Mouse (Mus musculus) hindbrain, embryonic 11.5 days (tissue): ENCODE measurements around the gene Dlx3. TPM values are rescaled to one million over a fixed set of nuclear protein-coding genes. Genes with fewer than 3 reads are reported as not detected.

Experiments
- ATAC-seq: fragments of 200-750 bp; cut with Nextera tagmentation; 2 replicates; pipeline ENCODE4 v1.8.0; 2017; ENCODE audit warnings: mild to moderate bottlenecking, moderate TSS enrichment, moderate library complexity; ENCODE audit not compliant: low FRiP score
- DNase-seq: peaks from one replicate; pipeline ENCODE4 v3.0.0-alpha.2; 2015; ENCODE audit warnings: low spot score
- H3K27ac ChIP-seq: fragments of 300-500 bp; sonication (generic); 2 replicates; pipeline ENCODE4 v1.5.1; 2014; ENCODE audit warnings: mild to moderate bottlenecking, low read depth, low read length
- H3K27me3 ChIP-seq: fragments of 300-500 bp; sonication (generic); 2 replicates; pipeline ENCODE4 v1.6.1; 2014; ENCODE audit warnings: mild to moderate bottlenecking, low read length, moderate library complexity, mixed read lengths; ENCODE audit not compliant: control insufficient read depth, insufficient read depth
- H3K36me3 ChIP-seq: fragments of 300-500 bp; sonication (generic); 2 replicates; pipeline ENCODE4 v1.6.1; 2014; ENCODE audit warnings: mild to moderate bottlenecking, low read length, moderate library complexity, mixed read lengths; ENCODE audit not compliant: control insufficient read depth, insufficient read depth
- H3K4me1 ChIP-seq: fragments of 300-500 bp; sonication (generic); replicated peaks from 2 replicates; pipeline ENCODE4 v1.6.1; 2014; ENCODE audit warnings: low read length, mixed read lengths; ENCODE audit not compliant: control insufficient read depth, insufficient read depth
- H3K4me2 ChIP-seq: fragments of 300-500 bp; sonication (generic); replicated peaks from 2 replicates; pipeline ENCODE4 v1.6.1; 2014; ENCODE audit warnings: mild to moderate bottlenecking, low read depth, low read length
- H3K4me3 ChIP-seq: fragments of 300-500 bp; sonication (generic); 2 replicates; pipeline ENCODE4 v1.5.1; 2014; ENCODE audit warnings: low read depth, low read length
- H3K9ac ChIP-seq: fragments of 300-500 bp; sonication (generic); 2 replicates; pipeline ENCODE4 v1.6.1; 2014; ENCODE audit warnings: low read depth, low read length
- H3K9me3 ChIP-seq: fragments of 300-500 bp; sonication (generic); 2 replicates; pipeline ENCODE4 v1.6.1; 2016; ENCODE audit warnings: low read length; ENCODE audit not compliant: control insufficient read depth
- WGBS: fragments of 180-500 bp; shearing (Covaris S2); extraction: QIAGEN DNeasy Blood & Tissue Kit; methylation state at CpG from one replicate; pipeline ENCODE4 v1.1.7; 2014; 5-methylcytosine and 5-hydroxymethylcytosine counted together
- polyA plus RNA-seq: library from polyadenylated mRNA; unstranded; fragments of >200 nt; fragmentation: Nextera tagmentation; extraction: Ambion mirVana; gene quantifications from 2 replicates; pipeline ENCODE4 v1.2.1, GENCODE M21; 2014

Dlx3 gene
- 1.7 TPM in 2 replicates for polyA plus RNA-seq

DNA sequence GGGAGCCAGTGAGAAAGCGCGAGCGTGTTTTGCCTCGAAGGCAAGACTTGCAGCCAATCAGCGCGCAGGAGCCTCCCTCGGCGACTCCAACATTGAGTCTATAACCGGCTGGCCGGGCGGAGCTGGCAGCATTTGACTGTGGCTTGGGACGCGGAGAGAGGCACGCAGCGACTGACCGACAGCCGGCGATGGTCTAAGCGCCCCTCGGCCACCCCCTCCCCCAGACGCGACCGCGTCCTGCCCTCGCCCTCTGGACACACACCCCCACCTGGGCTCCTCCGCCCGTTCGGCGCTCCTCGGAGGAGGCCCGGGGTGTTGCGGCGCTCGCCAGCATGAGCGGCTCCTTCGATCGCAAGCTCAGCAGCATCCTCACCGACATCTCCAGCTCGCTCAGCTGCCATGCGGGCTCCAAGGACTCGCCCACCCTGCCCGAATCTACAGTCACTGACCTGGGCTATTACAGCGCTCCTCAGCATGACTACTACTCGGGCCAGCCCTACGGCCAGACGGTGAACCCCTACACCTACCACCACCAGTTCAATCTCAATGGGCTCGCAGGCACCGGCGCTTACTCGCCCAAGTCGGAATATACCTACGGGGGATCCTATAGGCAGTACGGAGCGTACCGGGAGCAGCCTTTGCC lies at the start of gene Dlx3:
TSS of gene Dlx3 (plus strand) at position 130 of the 643 bp plus-strand sequence.
- DNase-seq = peak; percentile 78
- H3K4me1 ChIP-seq = peaks cover 6% of the 10 kb centered on the region
- H3K9ac ChIP-seq = peak within 1 kb of the TSS; percentile 31; the same call in 1 of the 2 replicates
- no peaks in the 10 kb centered on the region for H3K36me3 ChIP-seq
- no peaks in the 10 kb centered on the region for H3K9me3 ChIP-seq
- ATAC-seq = peak; percentile 66
- 1% methylated on average over 40 of the region's 55 CpGs for WGBS
- H3K27ac ChIP-seq = no peak within 1 kb of the TSS
- H3K4me3 ChIP-seq = peak within 1 kb of the TSS; percentile 40
- peaks cover 62% of the 10 kb centered on the region for H3K27me3 ChIP-seq
- H3K4me2 ChIP-seq = peak within 1 kb of the TSS; percentile 72

DNA sequence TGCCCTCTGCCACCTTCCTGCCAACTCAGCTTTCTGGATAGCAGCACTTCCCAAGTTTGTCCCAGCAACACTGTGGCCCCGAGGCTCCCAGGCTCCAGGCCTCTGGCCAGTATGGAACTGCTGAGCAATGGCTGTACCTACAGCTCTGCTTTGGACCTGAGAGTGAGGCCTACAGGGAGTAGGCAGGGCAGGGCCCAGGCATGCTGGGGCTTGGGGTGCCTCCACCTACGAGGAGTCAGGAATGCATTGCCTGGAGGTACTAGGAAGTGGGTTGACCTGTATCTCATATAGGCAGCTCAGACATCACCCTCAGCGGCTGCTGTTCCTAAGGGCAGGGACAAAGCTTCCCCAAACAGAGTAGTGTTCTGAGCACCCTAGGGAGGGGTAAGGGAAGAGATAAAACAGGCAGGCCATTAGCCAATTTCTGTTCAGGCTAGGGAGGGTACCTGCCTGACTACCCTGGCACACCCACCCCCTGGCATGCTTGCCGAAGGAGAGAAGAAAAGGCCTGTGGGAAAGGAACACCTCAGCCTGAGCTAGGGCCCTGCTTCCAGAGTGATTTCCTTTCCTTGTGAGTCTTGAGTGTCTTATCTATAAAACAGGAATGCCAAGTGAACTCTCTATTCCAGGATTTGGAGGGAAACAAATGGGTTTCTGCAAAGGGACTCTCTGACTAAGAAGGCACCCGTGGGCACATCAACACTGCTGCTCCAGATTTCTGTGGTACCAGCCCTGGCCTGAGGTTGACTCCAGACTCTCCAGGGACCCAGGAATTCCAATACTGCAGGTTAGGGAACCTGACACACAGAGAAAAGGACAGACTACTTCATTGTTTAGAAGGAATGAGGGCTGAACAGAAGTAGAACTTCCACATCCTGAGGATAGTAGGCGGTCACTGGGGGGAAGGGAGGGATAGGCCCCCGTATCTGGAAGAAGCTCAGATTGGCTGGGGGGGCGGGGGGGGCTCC lies 49.5 kb upstream of the Dlx3 start:
- 66% methylated on average over 8 of the region's 8 CpGs for whole genome bisulfite sequencing
- Histone ChIP-seq H3K9ac (no peak overlapping the region), H3K4me2 (no peak overlapping the region), H3K9me3 (no peaks in the 10 kb centered on the region), H3K27ac (no peak overlapping the region), H3K27me3 (peaks cover 5% of the 10 kb centered on the region; the same call in 1 of the 2 replicates), H3K36me3 (no peaks in the 10 kb centered on the region), H3K4me1 (no peaks in the 10 kb centered on the region), H3K4me3 (no peak overlapping the region)
- DNase-seq = no peak
- no peak for ATAC-seq

DNA sequence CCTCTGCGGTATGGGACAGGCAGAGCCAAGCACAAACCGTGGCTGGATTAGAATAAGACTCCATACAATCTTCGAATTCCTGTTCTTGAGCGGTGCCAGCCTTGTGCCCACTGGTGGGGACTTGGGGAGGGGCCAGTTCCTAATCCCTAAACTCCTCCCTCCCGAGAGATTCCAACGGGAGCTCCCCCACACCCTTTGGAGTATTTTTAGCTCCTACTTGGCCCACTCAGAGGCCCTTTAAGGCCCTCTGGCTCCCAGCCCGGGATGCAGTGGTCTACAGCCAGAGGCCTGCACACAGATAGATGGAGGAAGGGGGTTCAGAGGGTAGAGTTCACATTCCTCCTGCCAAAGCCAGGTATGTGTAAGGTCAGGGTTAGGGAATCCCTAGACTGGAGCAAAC lies 48.7 kb upstream of the Dlx3 start:
- no peak overlapping the region for H3K27ac ChIP-seq
- no peak overlapping the region for H3K9ac ChIP-seq
- no peak overlapping the region for H3K4me2 ChIP-seq
- H3K9me3 ChIP-seq = no peaks in the 10 kb centered on the region
- peaks cover 8% of the 10 kb centered on the region for H3K27me3 ChIP-seq
- no peak for ATAC-seq
- H3K4me1 ChIP-seq = no peaks in the 10 kb centered on the region
- WGBS = 63% methylated on average over 7 of the region's 7 CpGs
- H3K36me3 ChIP-seq = no peaks in the 10 kb centered on the region
- H3K4me3 ChIP-seq = no peak overlapping the region
- no peak for DNase-seq

DNA sequence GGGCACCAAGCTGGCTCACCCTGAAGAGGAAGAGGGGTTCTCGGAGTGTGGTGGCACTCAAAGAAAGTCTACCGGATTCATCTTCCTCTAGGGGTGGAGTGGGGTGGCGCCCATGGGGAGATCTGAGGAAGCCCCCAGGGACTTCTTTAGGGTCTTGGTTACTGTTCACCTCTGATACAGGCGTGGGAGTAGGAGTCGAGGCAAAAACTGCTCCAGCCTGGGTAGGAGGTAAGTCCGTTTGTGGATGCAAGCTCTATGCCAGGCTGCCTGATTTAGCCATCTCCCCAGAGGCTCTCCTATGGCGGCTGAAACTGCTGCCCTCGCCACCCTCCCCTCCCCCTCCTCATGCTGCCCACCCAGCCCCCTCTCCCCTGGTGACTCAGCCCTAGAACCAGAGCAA lies 47.8 kb upstream of the Dlx3 start:
- Histone ChIP-seq H3K27me3 (peaks cover 15% of the 10 kb centered on the region), H3K4me3 (no peak overlapping the region), H3K36me3 (no peaks in the 10 kb centered on the region), H3K9ac (no peak overlapping the region), H3K4me1 (no peaks in the 10 kb centered on the region), H3K9me3 (no peaks in the 10 kb centered on the region), H3K27ac (no peak overlapping the region), H3K4me2 (no peak overlapping the region)
- ATAC-seq = no peak
- WGBS = 66% methylated on average over 8 of the region's 8 CpGs
- no peak for DNase-seq

DNA sequence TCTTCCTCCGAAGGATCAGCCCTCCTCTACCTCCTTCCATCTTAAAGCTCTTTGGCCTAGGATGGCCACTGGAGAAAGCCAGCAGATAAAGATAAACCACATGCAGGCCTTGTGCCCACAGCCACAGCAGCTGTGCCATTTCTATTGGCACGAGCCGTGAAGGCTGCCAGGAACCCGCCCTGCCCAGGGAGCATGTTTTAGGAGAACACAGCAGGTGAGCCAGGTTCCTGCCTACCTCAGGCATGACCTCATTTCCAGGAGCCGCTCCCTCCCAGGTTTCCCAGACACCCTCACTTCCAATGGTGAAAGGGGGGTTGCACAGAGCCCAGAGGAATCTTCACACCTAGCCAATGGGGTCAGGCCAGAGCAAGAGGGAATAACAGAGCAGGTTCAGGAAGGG lies 47.1 kb upstream of the Dlx3 start:
- H3K27ac ChIP-seq = no peak overlapping the region
- H3K36me3 ChIP-seq = no peaks in the 10 kb centered on the region
- no peak overlapping the region for H3K4me3 ChIP-seq
- H3K27me3 ChIP-seq = peaks cover 20% of the 10 kb centered on the region
- no peaks in the 10 kb centered on the region for H3K4me1 ChIP-seq
- no peak for ATAC-seq
- H3K4me2 ChIP-seq = no peak overlapping the region
- 66% methylated on average over 5 of the region's 5 CpGs for WGBS
- DNase-seq = no peak
- no peak overlapping the region for H3K9ac ChIP-seq
- no peaks in the 10 kb centered on the region for H3K9me3 ChIP-seq

DNA sequence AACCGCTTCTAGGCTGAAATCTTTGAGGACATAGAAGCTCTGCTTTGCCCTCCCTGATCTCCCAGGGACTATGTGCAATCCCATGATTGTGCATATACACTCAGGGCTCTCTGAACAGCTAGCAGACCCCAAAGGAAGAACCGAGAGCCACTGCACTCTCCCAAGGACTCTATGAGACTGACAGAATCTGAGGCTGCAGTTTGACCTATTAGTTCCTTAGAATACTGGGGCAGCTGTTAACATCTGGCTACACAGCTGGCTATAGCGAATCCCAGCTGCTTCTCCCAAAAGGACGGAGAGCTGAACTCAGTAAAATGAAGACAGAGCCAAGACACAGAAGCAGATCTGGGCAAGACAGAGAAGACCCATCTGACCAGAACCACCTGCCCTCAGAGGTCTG lies 46.1 kb upstream of the Dlx3 start:
- DNase-seq (no peak), ATAC-seq (no peak)

DNA sequence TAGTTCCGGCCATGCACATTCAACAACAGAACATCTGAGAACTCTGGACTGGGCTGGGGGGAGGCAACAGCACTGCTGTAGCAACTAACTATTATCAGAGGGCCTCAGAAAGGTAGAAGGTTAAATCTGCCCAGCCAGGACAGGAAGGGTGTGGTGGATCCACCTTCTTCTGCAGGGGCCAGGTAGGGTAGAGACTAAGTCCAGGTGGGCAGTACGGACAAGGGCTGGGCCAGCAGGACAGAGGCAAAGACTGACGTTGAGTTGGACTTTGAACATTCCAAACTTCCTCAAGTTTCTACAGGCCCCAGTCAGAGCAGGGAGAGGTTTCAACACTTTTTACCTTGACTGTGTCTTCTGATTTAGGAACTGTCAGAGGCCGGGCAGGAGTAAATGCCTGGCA lies 45.2 kb upstream of the Dlx3 start:
- Histone ChIP-seq H3K4me3 (no peak overlapping the region), H3K36me3 (no peaks in the 10 kb centered on the region), H3K9ac (no peak overlapping the region), H3K27me3 (peaks cover 22% of the 10 kb centered on the region), H3K27ac (no peak overlapping the region), H3K4me2 (no peak overlapping the region), H3K4me1 (no peaks in the 10 kb centered on the region), H3K9me3 (no peaks in the 10 kb centered on the region)
- WGBS = 74% methylated on average over 4 of the region's 4 CpGs
- DNase-seq = no peak
- ATAC-seq = no peak

More for the DNA sequence above, 46.1 kb upstream of the Dlx3 start:
- Histone ChIP-seq H3K36me3 (no peaks in the 10 kb centered on the region), H3K4me2 (no peak overlapping the region), H3K27me3 (peaks cover 22% of the 10 kb centered on the region), H3K9ac (no peak overlapping the region), H3K4me3 (no peak overlapping the region), H3K9me3 (no peaks in the 10 kb centered on the region), H3K4me1 (no peaks in the 10 kb centered on the region), H3K27ac (no peak overlapping the region)
- 77% methylated on average over 4 of the region's 4 CpGs for WGBS

DNA sequence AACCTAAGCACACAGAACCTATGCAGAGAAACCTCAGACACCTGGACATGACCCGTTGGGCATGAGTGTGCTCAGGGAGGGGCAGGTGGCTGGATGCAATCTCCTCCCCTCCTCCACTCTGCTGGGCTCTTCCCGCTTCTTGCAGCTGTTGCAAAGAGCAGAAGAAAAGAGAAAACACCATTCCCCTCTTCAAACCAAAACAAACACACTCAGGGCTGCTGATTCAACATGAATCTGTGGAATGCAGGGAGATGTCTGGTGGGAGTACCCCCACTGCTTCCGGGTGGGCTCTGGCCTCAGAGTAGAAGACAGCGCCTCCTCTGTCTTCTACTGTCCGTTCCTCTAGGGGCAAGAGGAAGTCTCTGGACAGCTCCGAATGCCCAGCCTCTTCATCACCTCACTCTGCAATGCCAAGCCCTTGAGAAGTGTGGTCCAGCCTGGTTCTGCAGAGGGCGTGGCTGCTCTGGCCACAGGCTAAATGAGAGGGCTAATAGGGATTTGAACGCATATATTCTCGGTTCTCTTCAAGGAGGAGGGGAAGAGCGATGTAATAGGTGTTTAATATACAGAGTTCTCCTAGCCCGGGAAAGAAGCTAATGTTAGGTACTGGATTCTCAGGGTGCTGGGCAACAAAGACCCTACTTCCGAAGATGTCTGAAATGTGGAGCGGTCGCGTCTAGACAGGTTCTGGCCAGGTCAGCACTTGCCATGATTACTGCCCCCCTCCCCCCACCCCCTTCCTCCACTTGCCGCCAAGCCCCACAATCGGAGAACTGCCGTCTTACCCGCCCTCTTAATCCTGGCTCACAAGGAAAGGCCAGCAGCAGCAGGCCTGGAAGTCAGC lies 44.5 kb upstream of the Dlx3 start:
- Histone ChIP-seq H3K4me2 (peak overlapping the region; percentile 94), H3K27ac (no peak overlapping the region), H3K9ac (peak overlapping the region; percentile 60; the same call in 1 of the 2 replicates), H3K36me3 (no peaks in the 10 kb centered on the region), H3K4me1 (no peaks in the 10 kb centered on the region), H3K9me3 (no peaks in the 10 kb centered on the region), H3K27me3 (peaks cover 22% of the 10 kb centered on the region), H3K4me3 (peak overlapping the region; percentile 52)
- peak; percentile 28; the same call in 1 of the 2 replicates for ATAC-seq
- no peak for DNase-seq
- WGBS = 9% methylated on average over 19 of the region's 19 CpGs
